Mouse (Mus musculus): ENCODE measurements around the gene Usp53.

GRCm38 (mm10) chr3:122919260-122919659 is 65.0 kb downstream of the Usp53 start, which contains the start of gene Gm10959:
- TF ChIP-seq CTCF (IDR thresholded peaks at IDR 0.05; ENCODE audit: borderline replicate concordance, insufficient read depth, low read depth, low read length) (no peak), POLR2A (IDR thresholded peaks at IDR 0.05; ENCODE audit: borderline replicate concordance, insufficient read depth, low read length) (no peak)
